Mouse (Mus musculus) liver, embryonic 14.5 days (tissue): ENCODE measurements around the gene Sh3bp2.

Experiments
- CTCF ChIP-seq: IDR thresholded peaks from 2 replicates; pipeline ENCODE4 v1.5.1; 2016; ENCODE audit warnings: antibody characterized with exemption, low read depth, control low read depth
- EP300 ChIP-seq: IDR thresholded peaks from 2 replicates; pipeline ENCODE4 v1.6.1; 2016; ENCODE audit warnings: antibody characterized with exemption, low read depth

DNA sequence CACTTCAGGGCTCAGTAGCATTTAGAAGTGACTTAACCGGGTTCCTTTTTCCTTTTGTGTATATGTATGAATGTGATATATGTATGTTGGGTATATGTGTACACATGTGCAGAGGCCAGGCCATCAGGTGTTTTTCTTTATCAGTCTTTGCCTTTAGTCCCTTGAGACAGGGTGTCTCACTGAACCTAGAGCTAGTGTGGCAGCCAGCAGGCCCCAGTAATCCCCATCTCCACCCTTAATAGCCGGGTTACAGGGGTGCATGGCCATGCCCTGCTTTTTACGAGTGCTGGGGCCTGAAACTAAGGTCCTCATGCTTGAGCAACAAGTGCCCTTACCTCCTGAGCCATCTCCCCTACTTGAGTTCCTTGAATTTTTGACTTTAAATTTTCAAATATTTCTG, 45.9 kb downstream of the Sh3bp2 start:
- TF ChIP-seq CTCF (no peak), EP300 (0 out of 2 replicates have a peak, but pooled peaks have one; percentile 25)
